Mouse (Mus musculus) frontal cortex, adult 2 months (tissue): Measurements from ENCODE around the gene Gm42688. TPM values are rescaled to one million over a fixed set of nuclear protein-coding genes. Genes with fewer than 3 reads are reported as not detected.
A peak's percentile ranks its signal among the peaks of the same experiment; 100 is the strongest.

Source experiments
- DNase-seq, 2 experiments: peaks; one replicate each; pipeline ENCODE4 v3.0.0; 2022; ENCODE audit warnings: low spot score in 1 of 2; ENCODE audit errors: extremely low spot score in 1 of 2
- polyA plus RNA-seq: library from polyadenylated mRNA; depleted of rRNA; stranded (reverse); fragments of >200 nt; gene quantifications from 2 replicates; pipeline ENCODE4 v1.2.3, GENCODE M21; 2012

Gene Gm42688
- polyA plus RNA-seq, 1 experiment, result 11.2 TPM

GRCm38 (mm10) chr6:83136291-83136880 is 35.0 kb downstream of the Gm42688 start:
- DNase-seq, result no peak

GRCm38 (mm10) chr6:83136881-83137575 is 35.6 kb downstream of the Gm42688 start:
- peak in 1 of 2 experiments; percentile 34 for DNase-seq

- DNase-seq, result peak; percentile 56 to 67
These were observed 36.1 kb downstream of the Gm42688 start for GRCm38 (mm10) chr6:83137576-83137950.

- no peak for DNase-seq
These were observed 36.6 kb downstream of the Gm42688 start for GRCm38 (mm10) chr6:83138056-83138455.

GRCm38 (mm10) chr6:83140044-83140443 is 38.6 kb downstream of the Gm42688 start:
- DNase-seq, result no peak

- no peak for DNase-seq
These were observed 40.2 kb downstream of the Gm42688 start for GRCm38 (mm10) chr6:83141636-83142035.

GRCm38 (mm10) chr6:83142211-83142731 is 40.9 kb downstream of the Gm42688 start:
- peak in 1 of 2 experiments; percentile 68 for DNase-seq

- peak in 1 of 2 experiments; percentile 69 for DNase-seq
These were observed 41.5 kb downstream of the Gm42688 start for GRCm38 (mm10) chr6:83142886-83143285.

- DNase-seq, result peak in 1 of 2 experiments; percentile 53
These were observed 43.8 kb downstream of the Gm42688 start for GRCm38 (mm10) chr6:83145209-83145608.

GRCm38 (mm10) chr6:83145805-83146204 is 44.4 kb downstream of the Gm42688 start:
- DNase-seq, result no peak

- no peak for DNase-seq
These were observed 45.9 kb downstream of the Gm42688 start for GRCm38 (mm10) chr6:83147280-83147679.

- no peak for DNase-seq
These were observed 50.3 kb downstream of the Gm42688 start for GRCm38 (mm10) chr6:83151721-83152120.

GRCm38 (mm10) chr6:83153038-83153437 is 51.6 kb downstream of the Gm42688 start:
- no peak for DNase-seq

GRCm38 (mm10) chr6:83153485-83153884 is 52.1 kb downstream of the Gm42688 start:
- no peak for DNase-seq

GRCm38 (mm10) chr6:83155552-83156238 is 54.3 kb downstream of the Gm42688 start:
- DNase-seq, result peak in 1 of 2 experiments; percentile 54

GRCm38 (mm10) chr6:83156259-83156684 is 54.9 kb downstream of the Gm42688 start, which contains the start of the genes Wdr54 and 1700003E16Rik:
TSS of gene Wdr54 (minus strand) at chr6:83156397.
TSS of gene 1700003E16Rik (plus strand) at chr6:83156404.
- DNase-seq, result peak; percentile 57 to 78

GRCm38 (mm10) chr6:83159456-83159855 is 58.0 kb downstream of the Gm42688 start:
- DNase-seq, result peak in 1 of 2 experiments; percentile 43
